Mouse (Mus musculus) frontal cortex, postnatal 36 days (tissue): ENCODE data around the gene Sbk2.
A peak's percentile ranks its signal among the peaks of the same experiment; 100 is the strongest.

Experiments used
- DNase-seq, 2 experiments: peaks; one replicate each; pipeline ENCODE4 v3.0.0; 2022; ENCODE audit warnings: low spot score in 2 of 2

Gene Sbk2

GRCm38 (mm10) chr7:4922931-4923565 lies 41.2 kb downstream of the Sbk2 start:
- peak; percentile 70 to 72 for DNase-seq

- DNase-seq = peak; percentile 91 to 92
Observed at GRCm38 (mm10) chr7:4922508-4922907, 41.7 kb downstream of the Sbk2 start.

- DNase-seq = no peak
Observed at GRCm38 (mm10) chr7:4921824-4922482, 42.3 kb downstream of the Sbk2 start, which contains the start of gene Nat14. Gene Nat14 (plus strand): TSS chr7:4922028.

GRCm38 (mm10) chr7:4920976-4921823 lies 43.0 kb downstream of the Sbk2 start:
- no peak for DNase-seq

GRCm38 (mm10) chr7:4920496-4920895 lies 43.7 kb downstream of the Sbk2 start:
- no peak for DNase-seq

- DNase-seq = no peak
Observed at GRCm38 (mm10) chr7:4919971-4920370, 44.2 kb downstream of the Sbk2 start.

- DNase-seq = no peak
Observed at GRCm38 (mm10) chr7:4919096-4919495, 45.1 kb downstream of the Sbk2 start.

GRCm38 (mm10) chr7:4918681-4919080 lies 45.5 kb downstream of the Sbk2 start:
- no peak for DNase-seq

GRCm38 (mm10) chr7:4917494-4917893 lies 46.7 kb downstream of the Sbk2 start:
- DNase-seq = no peak

GRCm38 (mm10) chr7:4915669-4916416 lies 48.4 kb downstream of the Sbk2 start:
- DNase-seq = peak; percentile 43 to 54

- peak; percentile 91 to 96 for DNase-seq
Observed at GRCm38 (mm10) chr7:4915007-4915665, 49.1 kb downstream of the Sbk2 start, which contains the start of gene Zfp628. Gene Zfp628 (plus strand): TSS chr7:4915217.

- no peak for DNase-seq
Observed at GRCm38 (mm10) chr7:4912248-4912647, 52.0 kb downstream of the Sbk2 start.

- DNase-seq = peak in 1 of 2 experiments; percentile 45
Observed at GRCm38 (mm10) chr7:4911561-4911960, 52.6 kb downstream of the Sbk2 start.

- DNase-seq = no peak
Observed at GRCm38 (mm10) chr7:4906466-4906950, 57.7 kb downstream of the Sbk2 start, which contains the start of gene Gm36210. Gene Gm36210 (minus strand): TSS chr7:4906516.

GRCm38 (mm10) chr7:4902404-4902803 lies 61.8 kb downstream of the Sbk2 start:
- no peak for DNase-seq

GRCm38 (mm10) chr7:4901171-4901570 lies 63.0 kb downstream of the Sbk2 start:
- no peak for DNase-seq

- no peak for DNase-seq
Observed at GRCm38 (mm10) chr7:4900523-4900851, 63.7 kb downstream of the Sbk2 start.

- no peak for DNase-seq
Observed at GRCm38 (mm10) chr7:4899649-4900522, 64.3 kb downstream of the Sbk2 start.

GRCm38 (mm10) chr7:4898851-4899648 lies 65.2 kb downstream of the Sbk2 start:
- DNase-seq = no peak
